Mouse (Mus musculus) forebrain, embryonic 12.5 days (tissue): ENCODE measurements at regions not wholly inside any gene's neighbourhood (a gene's known extent, or its start where the extent isn't known, plus 50 kb on each side); places are given as distances from the start of the nearest gene placed in this dataset.
A peak's percentile ranks its signal among the peaks of the same experiment; 100 is the strongest.
"Not testable (repeated sequence)": the region's sequence is repeated elsewhere in the genome, so short reads cannot be mapped to it uniquely, and the experiment has no call there.

Source experiments
- ATAC-seq: fragments of 200-750 bp; cut with Nextera tagmentation; 2 replicates; pipeline ENCODE4 v1.8.0; 2017; ENCODE audit warnings: moderate TSS enrichment; ENCODE audit not compliant: low FRiP score
- H3K27ac ChIP-seq: fragments of 300-500 bp; sonication (generic); 2 replicates; pipeline ENCODE4 v1.5.1; 2016; ENCODE audit warnings: mild to moderate bottlenecking
- H3K27me3 ChIP-seq: fragments of 300-500 bp; sonication (generic); 2 replicates; pipeline ENCODE4 v1.6.1; 2016; ENCODE audit warnings: mild to moderate bottlenecking
- H3K36me3 ChIP-seq: fragments of 300-500 bp; sonication (generic); replicated peaks from 2 replicates; pipeline ENCODE4 v1.6.1; 2016; ENCODE audit warnings: mild to moderate bottlenecking
- H3K4me1 ChIP-seq: fragments of 300-500 bp; sonication (generic); 2 replicates; pipeline ENCODE4 v1.6.1; 2016
- H3K4me2 ChIP-seq: fragments of 300-500 bp; sonication (generic); 2 replicates; pipeline ENCODE4 v1.6.1; 2016; ENCODE audit warnings: mild to moderate bottlenecking, moderate library complexity
- H3K4me3 ChIP-seq: fragments of 300-500 bp; sonication (generic); replicated peaks from 2 replicates; pipeline ENCODE4 v1.5.1; 2016; ENCODE audit warnings: mild to moderate bottlenecking
- H3K9ac ChIP-seq: fragments of 300-500 bp; sonication (generic); 2 replicates; pipeline ENCODE4 v1.6.1; 2016; ENCODE audit warnings: mild to moderate bottlenecking
- H3K9me3 ChIP-seq: fragments of 300-500 bp; sonication (generic); 2 replicates; pipeline ENCODE4 v1.6.1; 2016
- WGBS: fragments of 180-500 bp; shearing (Covaris S2); methylation state at CpG from one replicate; pipeline ENCODE4 v1.1.7; 2016; 5-methylcytosine and 5-hydroxymethylcytosine counted together

DNA sequence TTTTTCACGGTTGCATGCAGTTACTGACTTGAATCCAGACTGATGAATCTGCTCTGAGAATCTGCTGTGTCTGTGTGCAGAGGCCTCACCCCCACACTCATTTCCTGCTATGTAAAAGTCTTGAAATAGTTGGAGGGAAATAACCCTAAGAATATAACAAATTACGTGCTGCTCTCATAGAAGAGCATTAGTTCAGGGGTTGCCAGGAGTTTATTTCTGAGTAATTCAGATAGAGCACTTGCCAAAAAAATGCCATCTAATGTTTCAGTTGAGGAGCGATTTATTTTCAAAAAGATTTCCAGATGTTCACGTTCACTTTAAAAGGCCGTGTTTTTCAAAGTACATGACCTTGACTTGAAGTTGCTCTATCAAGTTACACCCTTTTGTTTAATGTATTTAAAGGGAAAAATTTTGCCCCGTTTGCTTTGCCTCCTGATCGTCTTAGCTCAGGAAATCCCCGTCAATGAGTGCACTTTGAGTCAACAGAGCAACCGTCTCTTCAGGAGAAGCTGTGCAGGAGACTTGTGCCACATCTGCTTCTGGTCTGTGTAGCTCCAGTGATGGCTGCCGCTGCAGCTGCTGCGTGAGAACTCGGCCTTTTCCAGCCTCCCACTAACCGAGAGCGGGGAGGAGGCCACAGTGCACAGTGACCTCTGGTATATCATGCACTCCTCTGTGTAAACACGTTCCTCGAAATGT, 50.9 kb upstream of the Sec61g start:
- no peak overlapping the region for H3K9ac ChIP-seq
- H3K4me2 ChIP-seq, result no peak overlapping the region
- WGBS, result 61% methylated on average over 16 of the region's 16 CpGs
- H3K27ac ChIP-seq, result no peak overlapping the region
- H3K4me1 ChIP-seq, result no peaks in the 10 kb centered on the region
- no peaks in the 10 kb centered on the region for H3K9me3 ChIP-seq
- no peaks in the 10 kb centered on the region for H3K27me3 ChIP-seq
- H3K4me3 ChIP-seq, result no peak overlapping the region
- ATAC-seq, result no peak
- H3K36me3 ChIP-seq, result no peaks in the 10 kb centered on the region

DNA sequence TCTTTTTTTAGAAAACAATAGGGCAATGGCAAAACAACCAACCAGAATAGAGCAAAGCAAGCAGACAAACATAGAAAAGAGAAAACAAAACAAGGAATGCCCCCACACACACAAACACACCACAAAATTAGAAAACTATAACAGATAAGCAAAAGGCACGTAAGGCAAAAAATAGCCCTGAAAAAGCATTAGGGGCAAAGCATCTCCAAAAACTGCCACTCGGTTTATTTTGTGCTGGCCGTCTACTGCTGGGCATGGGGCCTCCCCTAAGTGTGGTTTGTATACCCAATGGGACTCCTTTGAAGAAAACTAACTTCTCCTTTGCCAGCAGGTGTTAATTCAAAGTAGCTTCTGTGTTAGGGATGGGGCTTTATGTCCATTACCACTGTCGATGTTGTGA, 53.4 kb upstream of the Sec61g start:
- no peak overlapping the region for H3K9ac ChIP-seq
- no peaks in the 10 kb centered on the region for H3K4me1 ChIP-seq
- WGBS, result 89% methylated on average over 4 of the region's 4 CpGs
- H3K36me3 ChIP-seq, result no peaks in the 10 kb centered on the region
- no peak for ATAC-seq
- H3K4me3 ChIP-seq, result no peak overlapping the region
- H3K27me3 ChIP-seq, result no peaks in the 10 kb centered on the region
- no peak overlapping the region for H3K27ac ChIP-seq
- H3K4me2 ChIP-seq, result no peak overlapping the region
- no peaks in the 10 kb centered on the region for H3K9me3 ChIP-seq

DNA sequence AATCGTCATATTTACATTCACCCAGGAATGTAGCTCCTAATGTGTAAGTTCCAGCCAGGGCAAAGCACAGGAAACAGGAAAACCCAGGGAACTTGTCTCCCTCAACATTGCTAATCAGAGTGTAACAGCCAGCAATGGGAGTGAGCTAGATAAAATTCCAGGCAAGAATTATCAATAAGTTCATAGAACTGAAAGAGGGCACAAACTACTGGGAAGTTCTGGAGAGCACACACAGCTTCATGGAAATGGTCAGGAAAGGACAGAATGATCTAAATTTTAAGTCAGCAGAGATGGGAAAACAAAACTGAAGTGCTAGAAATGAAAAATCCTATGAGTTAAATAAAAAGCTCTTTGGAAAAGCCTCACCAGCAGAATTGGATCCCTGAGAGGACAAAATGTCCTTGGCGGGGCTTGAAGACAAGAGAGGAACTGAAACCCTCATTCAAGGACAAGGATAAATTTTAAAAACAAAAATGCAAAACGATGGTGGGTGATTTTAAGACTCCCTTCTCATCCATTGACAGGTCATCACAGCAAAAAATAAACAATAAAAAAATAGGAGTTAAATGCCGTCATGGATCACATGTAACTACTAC, 80.9 kb upstream of the Sec61g start:
- 88% methylated on average over 4 of the region's 4 CpGs for whole genome bisulfite sequencing
- no peaks in the 10 kb centered on the region for H3K36me3 ChIP-seq
- H3K4me3 ChIP-seq, result no peak overlapping the region
- no peaks in the 10 kb centered on the region for H3K9me3 ChIP-seq
- H3K4me1 ChIP-seq, result peaks cover 17% of the 10 kb centered on the region
- no peak for ATAC-seq
- no peak overlapping the region for H3K27ac ChIP-seq
- H3K4me2 ChIP-seq, result no peak overlapping the region
- no peak overlapping the region for H3K9ac ChIP-seq
- no peaks in the 10 kb centered on the region for H3K27me3 ChIP-seq

DNA sequence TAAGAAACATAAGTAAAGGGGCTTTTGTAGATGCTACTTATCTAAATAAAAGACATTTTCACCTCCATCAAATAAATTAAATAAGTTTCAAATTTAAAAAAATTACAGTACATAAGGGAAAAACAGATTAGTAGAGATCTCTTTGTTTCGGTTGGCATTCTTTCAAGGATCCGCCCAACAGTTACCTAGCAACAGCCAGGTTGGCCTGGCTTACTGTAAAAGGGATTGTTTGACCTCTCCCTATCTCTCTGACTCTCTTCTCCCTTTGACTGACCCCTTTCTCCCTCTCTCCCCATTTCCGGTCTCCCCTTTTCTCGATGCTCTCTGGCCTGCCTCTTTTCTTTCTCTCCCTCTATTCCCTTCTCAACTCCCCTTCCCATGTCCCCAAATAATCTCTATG, 82.3 kb upstream of the Sec61g start:
- Histone ChIP-seq H3K27ac (no peak overlapping the region), H3K27me3 (no peaks in the 10 kb centered on the region), H3K9me3 (no peaks in the 10 kb centered on the region), H3K4me3 (no peak overlapping the region), H3K9ac (no peak overlapping the region), H3K4me1 (peaks cover 17% of the 10 kb centered on the region), H3K4me2 (no peak overlapping the region), H3K36me3 (no peaks in the 10 kb centered on the region)
- 50% methylated on average over 4 of the region's 4 CpGs for WGBS
- ATAC-seq, result no peak

DNA sequence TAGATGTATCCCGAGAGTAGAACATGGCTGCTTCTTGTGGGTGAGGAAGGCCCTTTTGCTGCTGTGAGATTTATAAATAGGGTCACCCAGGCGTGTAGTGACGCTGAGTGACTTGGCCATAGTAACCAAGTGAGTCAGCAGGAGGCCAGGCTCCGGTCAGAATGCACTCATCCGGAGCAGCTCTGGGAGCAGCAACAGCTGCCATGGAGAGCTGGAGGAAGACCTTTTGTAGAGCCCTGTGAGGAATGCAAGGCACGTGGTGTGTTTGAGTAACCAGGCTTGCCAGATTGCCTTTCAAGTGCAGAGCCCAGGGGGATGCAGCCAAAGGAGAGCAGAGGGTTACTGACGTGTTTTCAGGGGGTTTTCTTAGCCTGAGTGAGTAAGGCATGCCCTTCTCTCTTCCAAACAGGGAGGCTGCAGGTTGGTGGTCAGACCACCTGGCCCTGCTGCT, 83.2 kb upstream of the Sec61g start:
- Histone ChIP-seq H3K36me3 (no peaks in the 10 kb centered on the region), H3K27me3 (no peaks in the 10 kb centered on the region), H3K4me3 (no peak overlapping the region), H3K9ac (no peak overlapping the region), H3K9me3 (no peaks in the 10 kb centered on the region), H3K4me2 (peak overlapping the region; percentile 17; the same call in 1 of the 2 replicates), H3K27ac (peak overlapping the region; percentile 56), H3K4me1 (peaks cover 17% of the 10 kb centered on the region)
- peak; percentile 95 for ATAC-seq
- WGBS, result under 1% methylated on average over 7 of the region's 7 CpGs

DNA sequence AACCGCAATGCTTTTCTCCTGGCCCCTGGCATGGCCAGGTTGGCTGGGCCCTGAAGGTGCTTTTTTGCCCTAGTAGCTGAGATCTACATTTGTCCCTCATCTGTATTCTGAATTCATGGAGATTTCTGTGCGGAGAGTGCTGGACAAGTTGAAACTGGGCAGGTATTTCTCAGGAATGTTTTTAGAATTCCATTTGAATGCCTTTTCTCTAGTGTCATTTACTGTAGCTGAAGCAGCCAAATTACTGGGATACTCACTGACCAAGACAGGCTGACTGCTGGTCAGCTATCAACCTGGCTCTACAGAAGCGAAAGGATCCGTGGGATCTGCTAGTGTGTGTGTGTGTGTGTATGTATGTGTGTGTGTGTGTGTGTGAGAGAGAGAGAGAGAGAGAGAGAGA, 83.7 kb upstream of the Sec61g start:
- WGBS, result 46% methylated on average over 4 of the region's 4 CpGs
- no peak overlapping the region for H3K4me3 ChIP-seq
- H3K4me1 ChIP-seq, result peaks cover 17% of the 10 kb centered on the region
- no peaks in the 10 kb centered on the region for H3K9me3 ChIP-seq
- H3K36me3 ChIP-seq, result no peaks in the 10 kb centered on the region
- H3K27me3 ChIP-seq, result no peaks in the 10 kb centered on the region
- peak; percentile 50; the same call in 1 of the 2 replicates for ATAC-seq
- peak overlapping the region; percentile 17; the same call in 1 of the 2 replicates for H3K4me2 ChIP-seq
- no peak overlapping the region for H3K9ac ChIP-seq
- H3K27ac ChIP-seq, result peak overlapping the region; percentile 48; the same call in 1 of the 2 replicates

DNA sequence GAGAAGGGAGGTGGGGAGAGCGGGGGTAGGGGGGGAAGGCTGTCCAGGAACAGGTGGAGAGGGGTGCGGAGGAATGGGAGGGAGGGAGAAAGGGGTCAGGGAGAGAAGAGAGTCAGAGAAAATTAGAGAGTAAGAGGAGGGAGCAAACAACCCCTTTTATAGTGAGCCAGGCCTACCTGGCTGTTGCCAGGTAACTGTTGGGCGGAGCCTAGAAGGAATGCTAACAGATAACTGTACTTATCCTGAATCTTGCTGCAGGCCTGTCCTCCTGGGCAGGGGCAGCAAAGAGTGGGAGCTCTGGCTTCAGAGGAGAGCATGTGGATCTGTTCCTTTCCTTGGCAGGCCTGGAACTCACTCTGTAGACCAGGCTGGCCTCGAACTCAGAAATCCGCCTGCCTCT, 84.5 kb upstream of the Sec61g start:
- no peak overlapping the region for H3K27ac ChIP-seq
- no peaks in the 10 kb centered on the region for H3K36me3 ChIP-seq
- H3K9me3 ChIP-seq, result no peaks in the 10 kb centered on the region
- H3K4me2 ChIP-seq, result no peak overlapping the region
- H3K4me1 ChIP-seq, result peaks cover 17% of the 10 kb centered on the region
- H3K27me3 ChIP-seq, result no peaks in the 10 kb centered on the region
- no peak for ATAC-seq
- no peak overlapping the region for H3K9ac ChIP-seq
- no peak overlapping the region for H3K4me3 ChIP-seq
- WGBS, result 96% methylated on average over 5 of the region's 5 CpGs

DNA sequence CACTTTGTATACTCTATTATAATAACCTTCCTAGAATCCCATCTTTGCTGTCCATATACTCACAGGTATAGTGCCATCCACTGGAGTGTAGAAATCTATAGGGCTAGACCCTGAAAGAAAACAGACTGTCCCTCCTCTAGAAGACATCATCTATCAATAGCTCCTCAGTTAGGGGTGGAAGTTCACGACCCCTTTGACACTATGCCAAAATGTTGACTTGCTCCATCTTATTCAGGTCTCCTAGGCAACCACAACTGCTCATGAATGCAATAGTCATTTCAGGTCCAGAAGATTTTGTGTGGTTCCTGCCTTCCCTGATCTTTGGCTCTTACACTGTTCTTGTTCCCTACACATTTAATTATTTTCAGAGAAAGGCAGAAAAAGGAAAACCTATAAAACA, 86.5 kb upstream of the Sec61g start:
- Histone ChIP-seq H3K9ac (no peak overlapping the region), H3K27ac (no peak overlapping the region), H3K4me3 (no peak overlapping the region), H3K27me3 (no peaks in the 10 kb centered on the region), H3K4me1 (peaks cover 17% of the 10 kb centered on the region), H3K4me2 (no peak overlapping the region), H3K9me3 (no peaks in the 10 kb centered on the region), H3K36me3 (no peaks in the 10 kb centered on the region)
- no peak for ATAC-seq
- WGBS, result 83% methylated on average over 1 of the region's 1 CpGs

DNA sequence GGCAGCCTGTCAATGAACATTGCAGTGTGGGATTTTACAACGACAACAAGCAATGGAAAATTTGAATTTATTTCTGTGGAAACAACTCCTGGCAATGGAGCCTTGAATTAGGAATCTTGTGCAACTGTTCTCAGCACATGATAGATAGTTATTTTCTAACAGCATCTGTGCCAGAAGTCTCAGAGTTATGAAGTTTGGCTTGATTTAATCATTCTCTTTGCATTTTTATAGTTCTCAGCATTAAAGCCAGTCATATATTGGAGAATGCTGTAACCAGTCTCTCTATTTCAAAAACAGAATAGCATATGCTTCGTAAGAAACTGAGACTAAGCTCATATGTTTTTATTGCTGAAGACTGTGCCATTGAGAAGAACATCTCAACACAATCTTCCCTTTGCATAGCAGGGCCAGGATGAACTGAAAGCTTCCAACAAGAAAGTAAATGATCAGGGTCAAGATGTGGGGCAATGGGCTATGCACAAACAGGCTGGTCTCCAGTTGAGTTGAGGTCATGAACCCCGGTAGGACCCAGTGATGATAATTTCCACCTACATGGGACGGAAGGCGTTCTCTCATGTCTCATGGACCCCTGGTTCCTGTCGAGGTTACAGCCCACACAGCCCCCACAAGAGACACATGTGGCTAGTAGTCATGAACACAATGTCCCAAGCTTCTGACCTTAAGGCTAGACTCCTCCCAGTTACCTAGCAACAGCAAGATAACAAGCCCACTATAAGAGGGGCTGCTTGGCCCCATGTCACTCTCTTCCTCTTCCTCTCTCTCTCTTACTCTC, 89.0 kb upstream of the Sec61g start:
- no peak overlapping the region for H3K27ac ChIP-seq
- no peak overlapping the region for H3K9ac ChIP-seq
- H3K4me3 ChIP-seq, result no peak overlapping the region
- H3K27me3 ChIP-seq, result no peaks in the 10 kb centered on the region
- no peak overlapping the region for H3K4me2 ChIP-seq
- H3K9me3 ChIP-seq, result no peaks in the 10 kb centered on the region
- ATAC-seq, result no peak
- 87% methylated on average over 6 of the region's 6 CpGs for WGBS
- no peaks in the 10 kb centered on the region for H3K36me3 ChIP-seq
- peaks cover 2% of the 10 kb centered on the region for H3K4me1 ChIP-seq

DNA sequence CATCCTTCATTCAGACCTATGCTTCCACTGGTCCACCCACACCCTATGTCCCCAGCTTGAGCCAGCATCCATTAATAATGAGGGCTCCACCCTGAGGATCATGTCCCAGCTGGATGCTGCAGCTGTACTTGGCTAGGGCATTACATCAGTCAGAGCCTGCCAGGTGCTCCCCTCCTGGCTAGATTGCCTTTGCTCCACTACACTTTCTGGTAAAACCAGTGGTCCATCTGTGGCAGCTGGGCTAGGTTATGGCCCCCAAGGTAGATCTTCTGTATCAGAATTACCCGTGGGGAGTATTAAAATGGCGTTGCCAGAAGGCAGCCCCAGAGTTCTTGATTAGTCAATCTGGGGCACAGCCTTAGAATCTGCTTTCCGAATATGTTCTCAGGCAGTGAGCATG, 94.7 kb upstream of the Sec61g start:
- WGBS, result 90% methylated on average over 3 of the region's 3 CpGs
- Histone ChIP-seq H3K9ac (no peak overlapping the region), H3K4me2 (no peak overlapping the region), H3K4me1 (no peaks in the 10 kb centered on the region), H3K4me3 (no peak overlapping the region), H3K27ac (no peak overlapping the region), H3K9me3 (no peaks in the 10 kb centered on the region), H3K27me3 (no peaks in the 10 kb centered on the region), H3K36me3 (no peaks in the 10 kb centered on the region)
- no peak for ATAC-seq

DNA sequence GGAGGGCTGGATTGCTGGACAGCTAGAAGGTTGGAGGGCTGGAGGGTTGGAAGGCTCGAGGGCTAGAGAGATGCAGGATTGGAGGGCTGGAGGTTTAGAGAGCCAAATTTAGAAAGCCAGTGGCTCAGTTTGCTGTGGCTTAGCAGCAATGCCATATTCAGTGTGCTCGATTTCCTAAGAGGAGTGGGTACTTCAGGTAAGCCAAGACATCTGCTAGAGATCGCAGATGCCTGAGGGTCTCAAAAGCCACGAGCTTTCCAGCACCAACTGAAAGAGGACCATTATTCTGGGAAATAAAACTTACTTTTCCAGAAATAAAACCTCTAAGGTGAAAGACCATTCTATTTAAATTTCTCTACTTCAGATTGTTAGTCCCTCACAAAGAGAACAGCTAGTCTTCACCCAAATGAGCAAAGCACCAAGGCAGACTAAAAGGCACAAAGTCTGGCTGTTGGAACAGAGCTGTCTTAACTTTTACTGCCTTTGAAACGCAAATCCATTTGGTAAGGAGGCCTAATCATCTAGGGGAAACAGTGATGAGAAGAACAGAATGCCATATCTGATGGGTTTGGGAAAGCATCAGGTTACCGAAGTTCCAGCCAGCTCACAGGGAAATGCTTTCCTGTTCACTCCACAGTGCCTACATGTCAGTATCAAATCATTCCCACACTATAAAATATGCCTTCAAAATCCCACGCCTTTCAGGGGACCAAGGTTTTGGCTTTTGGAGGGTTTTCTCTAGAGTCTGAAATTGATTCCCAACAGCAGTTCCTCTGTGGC, 98.3 kb upstream of the Sec61g start:
- ATAC-seq, result no peak
- Histone ChIP-seq H3K4me3 (no peak overlapping the region), H3K36me3 (no peaks in the 10 kb centered on the region), H3K4me1 (no peaks in the 10 kb centered on the region), H3K27ac (no peak overlapping the region), H3K4me2 (no peak overlapping the region), H3K9me3 (no peaks in the 10 kb centered on the region), H3K27me3 (no peaks in the 10 kb centered on the region), H3K9ac (no peak overlapping the region)
- WGBS, result 80% methylated on average over 7 of the region's 7 CpGs

DNA sequence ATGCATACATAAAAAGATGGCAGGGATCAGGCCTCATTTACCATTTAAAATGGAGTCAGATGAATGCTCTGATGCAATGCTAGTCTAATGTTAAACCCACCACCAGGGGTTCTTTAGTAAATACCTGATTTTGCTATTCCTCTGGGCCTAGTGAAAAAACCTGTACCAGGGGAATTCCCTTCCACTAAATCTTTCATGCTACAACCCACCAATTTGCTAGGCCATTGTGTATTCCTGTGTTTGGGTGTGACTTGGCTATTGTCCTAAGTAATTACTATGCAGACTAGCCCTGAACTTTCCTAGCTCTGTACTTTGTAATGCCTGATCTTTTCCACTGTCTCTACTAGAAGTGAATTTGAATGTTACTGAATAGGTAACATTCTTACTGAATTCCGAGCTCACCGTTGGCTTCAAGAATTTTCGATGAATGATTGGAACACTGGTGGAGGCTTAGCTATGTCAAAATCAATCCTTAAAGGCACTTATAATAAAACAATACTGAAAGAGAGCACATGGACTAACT, 99.7 kb upstream of the Sec61g start:
- not testable (repeated sequence) for H3K9ac ChIP-seq, ATAC-seq, H3K4me3 ChIP-seq, H3K4me1 ChIP-seq, H3K36me3 ChIP-seq, H3K27me3 ChIP-seq, H3K4me2 ChIP-seq, H3K27ac ChIP-seq, H3K9me3 ChIP-seq
- WGBS, result 81% methylated on average over 3 of the region's 3 CpGs
